Mouse (Mus musculus) G1E (cell line): ENCODE results near the gene Ccpg1os.

Source experiments
- CTCF ChIP-seq: IDR thresholded peaks from 2 replicates; pipeline ENCODE4 v1.5.1; 2012; ENCODE audit warnings: low read depth, low read length, inconsistent platforms, mixed read lengths
- GATA1 ChIP-seq: IDR thresholded peaks from 2 replicates; pipeline ENCODE4 v1.6.1; 2012; ENCODE audit warnings: borderline replicate concordance, low read length, inconsistent platforms, mixed read lengths
- GATA2 ChIP-seq: IDR thresholded peaks from 2 replicates; pipeline ENCODE4 v1.6.1; 2012; ENCODE audit warnings: low read depth, low read length, inconsistent platforms, borderline replicate concordance
- POLR2AphosphoS5 ChIP-seq: IDR thresholded peaks from 2 replicates; pipeline ENCODE4 v1.6.1; 2012; ENCODE audit warnings: low read depth, low read length, inconsistent platforms; ENCODE audit not compliant: insufficient replicate concordance
- TAL1 ChIP-seq: conservative IDR thresholded peaks from 2 replicates; pipeline ENCODE4 v1.6.1; 2012; ENCODE audit warnings: low read depth, low read length, inconsistent platforms, mixed read lengths

DNA sequence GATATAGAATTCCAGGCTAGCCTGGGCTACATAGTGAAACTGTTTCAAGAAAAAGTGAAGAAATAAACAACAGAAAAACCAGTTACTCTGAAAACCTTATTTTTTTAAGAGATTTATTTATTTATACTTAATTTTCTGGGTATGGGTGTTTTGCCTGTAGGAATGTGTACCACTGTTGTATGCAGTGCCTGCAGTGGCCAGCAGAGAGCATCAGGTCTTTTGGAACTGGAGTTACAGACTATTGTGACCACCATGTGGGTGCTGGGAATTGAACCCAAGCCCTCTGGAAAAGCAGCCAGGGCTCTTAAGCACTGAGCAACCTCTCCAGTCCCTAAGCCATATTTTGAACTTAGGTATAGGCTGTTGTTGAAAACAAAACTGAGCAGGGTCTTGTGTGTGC, 12.2 kb downstream of the Ccpg1os start:
- TF ChIP-seq CTCF (no peak), TAL1 (no peak), GATA1 (no peak), GATA2 (no peak), POLR2AphosphoS5 (no peak)
